Mouse (Mus musculus) effector memory CD4-positive, alpha-beta T cell, adult 5 months (primary cell): ENCODE measurements around the gene Capn1. TPM values are rescaled to one million over a fixed set of nuclear protein-coding genes. Genes with fewer than 3 reads are reported as not detected.

Experiments
- polyA plus RNA-seq: library from polyadenylated mRNA; unstranded; fragments of 100-300 nt; shearing (Covaris generic); gene quantifications from one replicate; pipeline ENCODE4 v1.2.1, GENCODE M21; 2017

Gene Capn1
- 46.7 TPM for polyA plus RNA-seq

DNA sequence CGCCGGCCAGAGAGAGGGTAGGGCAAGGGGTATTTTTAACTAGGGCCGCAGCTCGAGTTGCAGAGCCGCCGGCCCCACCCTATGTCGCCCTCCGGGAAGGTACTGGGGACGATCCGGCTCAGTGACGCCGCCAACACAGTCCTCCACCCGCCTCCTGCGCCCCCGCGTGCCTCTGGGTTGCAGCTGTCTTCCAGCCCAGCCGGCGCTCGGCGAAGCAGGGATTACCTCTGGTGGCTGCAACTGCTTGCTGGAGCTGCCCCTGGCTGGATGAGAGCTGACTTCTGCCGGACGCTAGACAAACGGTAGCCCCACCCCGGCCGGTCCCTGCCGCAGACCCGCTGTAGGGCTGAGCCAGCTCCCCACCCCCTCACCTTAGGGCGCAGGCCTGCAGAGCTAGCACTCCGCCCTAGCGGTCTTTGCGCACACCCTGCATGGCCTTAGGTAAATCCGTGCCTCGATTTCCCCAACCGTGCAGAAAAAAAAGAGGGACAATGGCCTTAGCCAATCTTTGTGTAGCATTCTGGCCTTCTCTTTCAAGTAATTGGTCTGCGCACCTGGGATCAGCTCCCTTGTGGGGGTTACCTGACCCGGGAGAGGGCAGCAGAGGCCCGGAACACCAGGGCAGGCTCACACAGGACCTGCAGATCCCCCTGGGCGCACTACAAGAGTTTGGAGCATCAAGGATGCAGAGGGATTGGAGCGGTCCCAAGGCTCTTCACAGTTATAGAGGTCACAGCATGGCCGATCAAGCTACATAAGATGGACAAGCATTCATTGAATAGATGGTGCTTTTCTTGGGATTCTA, at the start of gene Capn1:
TSS of gene Capn1 (minus strand) at position 387 of the 805 bp plus-strand sequence.

DNA sequence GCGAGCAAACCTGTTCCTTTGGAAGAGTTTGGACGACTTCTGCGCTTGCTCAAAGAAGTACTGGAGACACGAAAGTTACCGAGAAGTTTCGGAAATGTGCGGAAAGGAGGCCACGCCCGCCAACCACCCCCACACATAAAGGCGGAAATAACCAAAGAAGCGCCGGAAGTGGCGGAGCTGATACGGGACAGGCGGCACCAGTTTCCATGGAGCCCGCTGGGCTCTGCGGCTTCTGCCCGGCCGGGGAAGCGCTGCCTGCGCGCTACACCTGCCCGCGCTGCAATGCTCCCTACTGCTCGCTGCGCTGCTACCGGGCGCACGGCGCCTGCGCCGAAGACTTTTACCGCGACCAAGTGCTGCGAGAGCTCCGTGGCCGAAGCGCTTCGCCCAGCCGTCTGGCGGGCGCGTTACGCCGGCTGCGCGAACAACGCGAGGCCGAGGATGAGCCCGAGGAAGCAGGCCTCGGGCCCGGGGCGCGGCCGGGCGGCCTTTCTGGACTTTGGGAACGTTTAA, 45.4 kb upstream of the Capn1 start, which contains the start of gene Znhit2:
TSS of gene Znhit2 (plus strand) at position 172 of the 513 bp plus-strand sequence.

DNA sequence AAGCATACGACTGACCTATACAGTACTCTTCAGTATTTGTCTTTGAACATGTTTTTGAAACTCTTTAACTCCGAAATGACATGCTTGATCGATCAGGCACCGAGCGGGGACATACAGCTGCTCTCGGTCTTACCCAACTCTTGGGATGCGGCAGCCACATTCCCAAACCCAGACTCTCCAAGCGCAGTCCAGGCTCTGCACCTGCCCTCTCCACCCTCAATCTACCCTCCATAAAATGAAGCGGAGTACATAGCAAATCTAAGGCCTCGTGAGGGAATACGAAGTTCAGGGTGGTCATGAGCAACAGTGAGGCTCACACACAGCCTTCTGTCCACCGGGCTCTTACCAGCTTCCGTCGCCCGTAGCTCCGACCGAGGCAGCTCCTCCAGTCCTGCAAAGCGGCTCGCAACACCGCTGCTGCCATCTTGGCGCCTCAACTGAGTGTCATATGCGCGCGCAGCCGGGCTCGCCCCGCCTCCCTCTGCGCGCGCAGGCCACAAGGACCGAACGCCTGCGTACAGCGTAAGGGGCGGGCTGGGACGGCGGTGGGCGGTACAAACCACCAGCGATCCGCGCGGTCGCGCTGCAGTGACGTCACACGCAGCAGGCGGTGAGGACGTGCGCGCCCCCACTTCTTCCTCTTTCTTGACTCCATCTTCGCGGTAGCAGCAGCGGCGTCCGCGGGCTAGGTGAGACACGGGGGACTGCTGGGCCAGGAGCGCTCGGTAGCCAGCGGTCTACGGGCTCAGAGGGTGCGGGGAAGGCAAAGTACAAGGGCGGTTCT, 41.8 kb upstream of the Capn1 start, which contains the start of the genes Mrpl49 and Fau:
TSS of gene Mrpl49 (minus strand) at position 473 of the 784 bp plus-strand sequence.
TSS of gene Fau (plus strand) at position 532 of the 784 bp plus-strand sequence.

DNA sequence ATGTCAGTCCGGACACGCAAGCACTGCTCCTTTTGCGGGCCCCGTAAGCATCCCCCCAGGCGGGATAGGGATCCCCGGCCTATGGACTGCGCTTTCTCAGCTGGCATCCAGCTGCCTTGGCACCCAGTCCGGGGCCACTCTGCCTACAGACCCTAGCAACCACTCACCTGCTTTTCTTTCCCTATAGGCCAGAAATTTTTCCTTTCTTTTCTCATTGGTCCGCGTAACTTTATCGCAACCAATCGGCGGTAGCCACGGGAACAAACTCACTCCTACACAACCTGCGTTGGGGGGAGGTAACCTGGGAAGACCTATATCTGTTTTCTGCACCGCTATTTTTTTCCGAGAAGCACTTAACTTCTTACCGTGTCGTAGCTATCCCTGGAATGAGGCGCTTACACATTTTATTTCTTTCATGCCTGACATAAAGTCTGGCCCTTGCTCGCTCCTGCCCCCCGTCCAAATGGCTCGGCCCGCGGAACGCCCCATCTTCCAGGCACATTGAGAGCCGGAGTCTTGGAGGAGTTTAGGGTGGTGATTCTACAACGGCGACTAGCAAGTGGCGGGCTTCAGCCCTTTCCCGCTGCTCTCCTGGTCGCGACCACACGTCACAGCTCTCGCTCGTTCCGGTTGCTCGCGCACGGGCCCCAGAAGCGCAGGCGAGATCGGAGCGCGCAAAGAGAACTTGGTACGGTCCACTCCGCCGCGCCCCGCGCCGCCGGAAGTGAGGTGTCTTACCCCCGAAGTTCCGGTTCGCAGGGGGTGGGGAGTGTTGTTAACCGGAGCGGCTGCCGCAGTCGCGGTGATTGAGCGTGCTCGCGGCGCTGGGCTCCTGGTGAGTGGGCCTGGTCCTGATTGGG, 30.8 kb upstream of the Capn1 start, which contains the start of gene Syvn1:
TSS of gene Syvn1 (plus strand) at position 283 of the 860 bp plus-strand sequence.

DNA sequence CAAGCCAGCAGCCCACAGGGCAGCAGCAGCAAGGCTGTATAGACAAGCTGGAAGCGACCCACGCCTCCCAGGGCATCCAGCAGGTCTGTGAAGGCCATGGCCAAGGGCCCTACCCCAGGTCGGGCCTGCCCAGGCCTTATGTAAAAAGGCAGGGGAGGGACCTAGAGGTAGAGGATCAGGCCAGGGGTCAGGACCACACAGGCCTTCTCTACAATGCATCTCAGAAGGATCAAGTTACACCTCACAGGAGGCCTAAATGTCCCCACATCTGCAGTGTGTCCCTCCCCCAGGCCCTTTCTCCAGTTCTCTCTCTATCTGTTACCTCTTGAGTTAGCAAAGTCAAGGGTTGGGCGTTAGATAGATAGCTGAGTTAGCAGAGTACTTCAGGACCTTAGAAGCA, 29.7 kb downstream of the Capn1 start, which contains the start of gene Slc22a20:
TSS of gene Slc22a20 (minus strand) at position 101 of the 400 bp plus-strand sequence.

DNA sequence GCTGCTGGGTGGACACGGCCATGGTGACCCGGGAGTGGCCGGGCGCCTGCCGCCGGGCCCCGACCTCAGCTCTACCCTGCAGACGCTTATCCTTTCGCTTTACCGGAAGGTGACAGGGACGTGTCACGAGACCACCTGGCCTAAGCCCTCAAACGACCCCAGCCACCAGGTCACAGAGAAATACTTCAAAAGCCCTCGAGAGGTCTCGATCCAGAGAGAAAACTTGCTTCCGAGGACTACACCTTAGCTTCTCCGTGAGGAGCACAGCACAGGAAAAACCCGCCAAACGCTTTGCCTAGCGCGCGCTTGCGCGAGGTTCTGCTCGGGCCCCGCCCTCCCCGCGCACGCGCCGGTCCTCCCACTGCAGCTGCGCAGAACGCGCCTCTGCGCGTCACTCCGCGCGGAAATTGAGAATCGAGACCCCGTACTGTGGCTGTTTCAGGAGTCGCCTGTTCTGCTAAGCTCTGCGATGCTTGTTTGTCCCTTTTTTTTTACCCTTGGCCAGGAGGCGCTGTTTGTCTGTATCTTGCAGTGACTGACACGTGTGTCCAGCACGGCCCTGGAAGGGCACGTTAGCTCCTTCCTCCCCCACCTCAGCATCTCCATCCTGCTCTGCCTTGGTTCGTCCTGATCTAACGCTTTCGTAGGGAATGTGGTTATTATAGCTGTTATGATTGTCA, 51.7 kb downstream of the Capn1 start, which contains the start of gene Pola2:
TSS of gene Pola2 (minus strand) at position 320 of the 680 bp plus-strand sequence.

Other genes starting within 250 kb of the Capn1 start
- 66.7 TPM for gene Scyl1, start 244.5 kb downstream of the Capn1 start, polyA plus RNA-seq
- 104 TPM for gene Frmd8, start 140.6 kb downstream of the Capn1 start, polyA plus RNA-seq
- gene Slc25a45, start 138.1 kb downstream of the Capn1 start, polyA plus RNA-seq: 18.4 TPM
- 0.61 TPM for gene Tigd3, start 121.7 kb downstream of the Capn1 start, polyA plus RNA-seq
- gene Dpf2, start 102.9 kb downstream of the Capn1 start, polyA plus RNA-seq: 113 TPM
- gene Cdc42ep2, start 91.1 kb downstream of the Capn1 start, polyA plus RNA-seq: not detected
- 38.4 TPM for gene Pola2, start 51.7 kb downstream of the Capn1 start, polyA plus RNA-seq
- gene Slc22a20, start 29.8 kb downstream of the Capn1 start, polyA plus RNA-seq: not detected
- 54.6 TPM for gene Syvn1, start 30.7 kb upstream of the Capn1 start, polyA plus RNA-seq
- 21.8 TPM for gene Mrpl49, start 41.9 kb upstream of the Capn1 start, polyA plus RNA-seq
- 985 TPM for gene Fau, start 41.9 kb upstream of the Capn1 start, polyA plus RNA-seq
- gene Znhit2, start 45.3 kb upstream of the Capn1 start, polyA plus RNA-seq: 17.6 TPM
- 7.2 TPM for gene Tm7sf2, start 52.5 kb upstream of the Capn1 start, polyA plus RNA-seq
- 67.1 TPM for gene Vps51, start 61.3 kb upstream of the Capn1 start, polyA plus RNA-seq
- gene Tmem262, start 64.1 kb upstream of the Capn1 start, polyA plus RNA-seq: not detected
- 0.60 TPM for gene Gm28374, start 66.4 kb upstream of the Capn1 start, polyA plus RNA-seq
- 20.0 TPM for gene Zfpl1, start 69.1 kb upstream of the Capn1 start, polyA plus RNA-seq
- 0.21 TPM for gene Cdca5, start 69.1 kb upstream of the Capn1 start, polyA plus RNA-seq
- not detected for gene AC131692.1, start 78.5 kb upstream of the Capn1 start, polyA plus RNA-seq
- gene Naaladl1, start 89.9 kb upstream of the Capn1 start, polyA plus RNA-seq: not detected
- gene Sac3d1, start 102.8 kb upstream of the Capn1 start, polyA plus RNA-seq: 6.3 TPM
- 25.6 TPM for gene Snx15, start 112.4 kb upstream of the Capn1 start, polyA plus RNA-seq
- not detected for gene Batf2, start 125.1 kb upstream of the Capn1 start, polyA plus RNA-seq
- gene Arl2, start 125.7 kb upstream of the Capn1 start, polyA plus RNA-seq: 25.1 TPM
- not detected for gene Majin, start 168.5 kb upstream of the Capn1 start, polyA plus RNA-seq
- not detected for gene Gpha2, start 210.5 kb upstream of the Capn1 start, polyA plus RNA-seq
- gene Ppp2r5b, start 220.0 kb upstream of the Capn1 start, polyA plus RNA-seq: 19.1 TPM
- gene Atg2a, start 225.8 kb upstream of the Capn1 start, polyA plus RNA-seq: 79.4 TPM